Mouse (Mus musculus) bone marrow macrophage, adult 2 months (primary cell): ENCODE results near the gene Dnm3.

Source experiments
- CTCF ChIP-seq: IDR thresholded peaks from 2 replicates; pipeline ENCODE4 v1.5.1; 2012; ENCODE audit warnings: low read depth, mild to moderate bottlenecking, low read length, moderate library complexity
- POLR2A ChIP-seq: IDR thresholded peaks from 2 replicates; pipeline ENCODE4 v1.6.1; 2012; ENCODE audit warnings: mild to moderate bottlenecking, low read depth, low read length, borderline replicate concordance

- TF ChIP-seq CTCF (no peak), POLR2A (no peak)
Observed at GRCm38 (mm10) chr1:161999338-161999737, 478.5 kb downstream of the Dnm3 start.
